ENCODE assay signal across 22 mouse cellular contexts in genomic region chr8:126166394-126166793, GRCm38 (mm10).
DNase-seq lines count a peak whose midpoint lies in the region; ATAC-seq and TF ChIP-seq lines count a peak whose summit lies in the region.
"Had no signal": no experiment of that assay in that cellular context is flagged by ENCODE, and none has a peak within 500 bp of the region (broad histone marks: within the 10 kb centered on the region; RNA-seq: fewer than 3 reads in every experiment).

No protein-coding gene starts in this region.

- WGBS in neural tube, embryonic 13.5 days, result 81% methylated on average over 7 of the region's 7 CpGs
- 74% methylated on average over 7 of the region's 7 CpGs for WGBS in neural tube, embryonic 15.5 days

- ATAC-seq in neural tube, embryonic 13.5 days (ENCODE audit: low read depth), result no peak
- ATAC-seq in neural tube, embryonic 15.5 days (ENCODE audit: low FRiP score), result no peak
- ATAC-seq: CD4-positive, CD25-positive, alpha-beta regulatory T cell, adult 4 months; forebrain, embryonic 15.5 days; inflammation-experienced regulatory T-cells, adult 6 months had no signal

- DNase-seq in cerebellum, postnatal 10 days, result peak; percentile 51 to 53
- DNase-seq in cerebellum, adult 9-10 months, result no peak
- DNase-seq in layer of hippocampus, adult 2 months (ENCODE audit: low spot score in 2 of 2), result no peak
- no peak for DNase-seq in layer of hippocampus, adult 8-10 months (ENCODE audit: low spot score in 2 of 2)
- DNase-seq in neural tube, embryonic 10.5 days (ENCODE audit: extremely low spot score, low spot score), result no peak
- no peak for DNase-seq in c-Kit-positive CD71-positive TER-119-positive erythroid progenitor cells, embryonic 14.5 days (ENCODE audit: low spot score)
- DNase-seq: adrenal gland, adult 8-10 months; adrenal gland, postnatal 36 days; B cell, adult 2 months; cerebellum, adult 11 months; cerebellum, adult 8-10 months; cerebellum, postnatal 36 days; gastrocnemius, postnatal 36 days; heart, adult 11 months; heart, postnatal 10 days; heart, postnatal 4 days had no signal

- TF ChIP-seq CTCF in layer of hippocampus, adult 2 months (conservative IDR thresholded peaks at IDR 0.05), result no peak

- peak overlapping the region; percentile 59; the same call in 1 of the 2 replicates for H3K27ac ChIP-seq in layer of hippocampus, adult 2 months
- H3K27ac ChIP-seq in neural tube, embryonic 13.5 days (replicated peaks), result peak overlapping the region; percentile 74; the same call in 1 of the 2 replicates
- peak overlapping the region; percentile 68; the same call in 1 of the 2 replicates for H3K27ac ChIP-seq in neural tube, embryonic 15.5 days (replicated peaks)

- no peaks in the 10 kb centered on the region for H3K27me3 ChIP-seq in neural tube, embryonic 13.5 days
- no peaks in the 10 kb centered on the region for H3K27me3 ChIP-seq in neural tube, embryonic 15.5 days (replicated peaks)
- H3K27me3 ChIP-seq: forebrain, embryonic 15.5 days had no signal

- H3K9me3 ChIP-seq in neural tube, embryonic 13.5 days, result no peaks in the 10 kb centered on the region
- no peaks in the 10 kb centered on the region for H3K9me3 ChIP-seq in neural tube, embryonic 15.5 days (replicated peaks)
- H3K9me3 ChIP-seq: forebrain, embryonic 15.5 days had no signal

- no peak overlapping the region for H3K4me2 ChIP-seq in neural tube, embryonic 13.5 days
- no peak overlapping the region for H3K4me2 ChIP-seq in neural tube, embryonic 15.5 days
- H3K4me2 ChIP-seq: forebrain, embryonic 15.5 days had no signal

- H3K4me3 ChIP-seq in layer of hippocampus, adult 2 months, result no peak overlapping the region
- no peak overlapping the region for H3K4me3 ChIP-seq in neural tube, embryonic 13.5 days
- no peak overlapping the region for H3K4me3 ChIP-seq in neural tube, embryonic 15.5 days (replicated peaks)
- H3K4me3 ChIP-seq: forebrain, embryonic 15.5 days had no signal

- H3K36me3 ChIP-seq in neural tube, embryonic 13.5 days, result no peaks in the 10 kb centered on the region
- no peaks in the 10 kb centered on the region for H3K36me3 ChIP-seq in neural tube, embryonic 15.5 days
- H3K36me3 ChIP-seq: forebrain, embryonic 15.5 days; G1E had no signal

- no peak overlapping the region for H3K9ac ChIP-seq in neural tube, embryonic 13.5 days
- H3K9ac ChIP-seq in neural tube, embryonic 15.5 days (replicated peaks), result no peak overlapping the region
- H3K9ac ChIP-seq: forebrain, embryonic 15.5 days had no signal

- peaks cover 36% of the 10 kb centered on the region for H3K4me1 ChIP-seq in neural tube, embryonic 13.5 days (replicated peaks)
- peaks cover 25% of the 10 kb centered on the region for H3K4me1 ChIP-seq in neural tube, embryonic 15.5 days

Comparison
In these comparisons a context has a peak if more than half of its experiments do, and no peak if none do; other contexts are left out.
1. DNase-seq: peak in cerebellum, postnatal 10 days (2 of 2); none in cerebellum, adult 9-10 months (single experiment), layer of hippocampus, adult 2 months (0 of 2), layer of hippocampus, adult 8-10 months (0 of 2), neural tube, embryonic 10.5 days (single experiment) and c-Kit-positive CD71-positive TER-119-positive erythroid progenitor cells, embryonic 14.5 days (single experiment).
2. Peak in every context shown above with its lines, with median percentiles within 50 percentile points of each other: H3K27ac ChIP-seq.